Comparison of ENCODE assay signal across 10 mouse cellular contexts in the genomic region with DNA sequence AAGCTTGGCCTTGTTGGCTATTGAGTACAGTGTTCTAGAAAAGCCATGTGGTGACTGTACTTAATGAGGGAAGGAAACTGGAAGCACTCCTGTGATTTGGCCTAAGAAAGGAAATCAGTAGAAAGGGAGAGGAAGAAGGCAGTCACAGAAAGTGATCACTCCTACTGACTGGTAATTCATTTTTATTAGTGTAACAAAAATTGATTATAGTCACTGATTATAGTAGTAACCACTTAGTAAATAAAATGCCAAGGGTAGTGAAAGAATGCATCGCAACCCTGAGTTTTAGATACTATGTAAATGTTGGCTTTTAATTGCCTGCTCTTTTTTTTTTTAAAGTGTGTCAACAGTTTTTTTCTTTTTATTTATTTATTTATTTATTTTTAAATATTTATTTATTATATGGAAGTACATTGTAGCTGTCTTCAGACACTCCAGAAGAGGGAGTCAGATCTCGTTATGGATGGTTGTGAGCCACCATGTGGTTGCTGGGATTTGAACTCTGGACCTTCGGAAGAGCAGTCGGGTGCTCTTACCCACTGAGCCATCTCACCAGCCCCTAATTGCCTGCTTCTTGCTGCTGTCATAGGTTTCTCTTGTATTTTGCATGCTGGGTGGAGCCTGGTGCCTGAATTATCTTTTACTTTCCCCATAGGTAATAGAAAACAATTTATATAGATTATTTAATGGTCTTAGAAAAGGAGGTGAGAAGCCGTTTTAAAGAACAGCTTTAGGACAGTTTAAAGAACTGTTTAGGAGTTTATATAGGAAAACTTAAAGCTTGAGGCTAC. TPM values are rescaled to one million over a fixed set of nuclear protein-coding genes. Genes with fewer than 3 reads are reported as not detected.
DNase-seq lines count a peak whose midpoint lies in the region; ATAC-seq and TF ChIP-seq lines count a peak whose summit lies in the region.
"Had no signal": no experiment of that assay in that cellular context is flagged by ENCODE, and none has a peak within 500 bp of the region (broad histone marks: within the 10 kb centered on the region; RNA-seq: fewer than 3 reads in every experiment).

No protein-coding gene starts in this region.

- H3K27me3 ChIP-seq in heart, embryonic 10.5 days (ENCODE audit: insufficient read depth, poor library complexity, severe bottlenecking) = no peaks in the 10 kb centered on the region
- no peaks in the 10 kb centered on the region for H3K27me3 ChIP-seq in CH12.LX (replicated peaks)
- no peaks in the 10 kb centered on the region for H3K27me3 ChIP-seq in hindbrain, embryonic 11.5 days (ENCODE audit: control insufficient read depth, insufficient read depth, low read length)
- no peaks in the 10 kb centered on the region for H3K27me3 ChIP-seq in liver, embryonic 15.5 days

- no peak for DNase-seq in heart, embryonic 10.5 days (ENCODE audit: low spot score)
- no peak for DNase-seq in heart, postnatal 36 days
- DNase-seq in CH12.LX (ENCODE audit: extremely low read depth) = no peak
- DNase-seq in hindbrain, embryonic 11.5 days (ENCODE audit: low spot score) = no peak
- no peak for DNase-seq in MN1 (ENCODE audit: low spot score)
- no peak for DNase-seq in cerebellum, adult 9-10 months
- DNase-seq: right cerebral cortex, adult 18-20 months had no signal

- peaks cover 77% of the 10 kb centered on the region for H3K79me2 ChIP-seq in CH12.LX (replicated peaks; ENCODE audit: control insufficient read depth, extremely low read depth, insufficient read depth, poor library complexity, severe bottlenecking)

- intact Hi-C loops in heart, postnatal 36 days (cut with DNase I) = no loop called here

- WGBS in heart, embryonic 10.5 days = 85% methylated on average over 5 of the region's 5 CpGs
- WGBS in hindbrain, embryonic 11.5 days = 89% methylated on average over 5 of the region's 5 CpGs
- 72% methylated on average over 5 of the region's 5 CpGs for WGBS in liver, embryonic 15.5 days (ENCODE audit: insufficient replicate concordance)

- no peak for TF ChIP-seq EP300 in CH12.LX (IDR thresholded peaks at IDR 0.05; ENCODE audit: low read length)

- H3K9me3 ChIP-seq in heart, embryonic 10.5 days = no peaks in the 10 kb centered on the region
- no peaks in the 10 kb centered on the region for H3K9me3 ChIP-seq in CH12.LX (replicated peaks; ENCODE audit: low read length)
- H3K9me3 ChIP-seq in hindbrain, embryonic 11.5 days (ENCODE audit: control insufficient read depth, low read length) = no peaks in the 10 kb centered on the region
- no peaks in the 10 kb centered on the region for H3K9me3 ChIP-seq in liver, embryonic 15.5 days (replicated peaks)

- H3K4me3 ChIP-seq in heart, embryonic 10.5 days = peak overlapping the region; percentile 98
- peak overlapping the region in 2 of 3 experiments; percentile 23 to 96 for H3K4me3 ChIP-seq in CH12.LX (replicated peaks in 1 of 3; ENCODE audit: low read depth in 2 of 3, low read length in 2 of 3, poor library complexity in 1 of 3)
- H3K4me3 ChIP-seq in hindbrain, embryonic 11.5 days (ENCODE audit: low read depth, low read length) = peak overlapping the region; percentile 65
- no peak overlapping the region for H3K4me3 ChIP-seq in liver, embryonic 15.5 days (replicated peaks)

- H3K36me3 ChIP-seq in heart, embryonic 10.5 days = peaks cover 24% of the 10 kb centered on the region
- peaks cover 6 to 33% of the 10 kb centered on the region in 2 experiments for H3K36me3 ChIP-seq in CH12.LX (replicated peaks in 1 of 2; ENCODE audit: control insufficient read depth in 1 of 2, insufficient read depth in 1 of 2, low read length in 1 of 2)
- H3K36me3 ChIP-seq in hindbrain, embryonic 11.5 days (ENCODE audit: control insufficient read depth, insufficient read depth, low read length) = no peaks in the 10 kb centered on the region
- peaks cover 8% of the 10 kb centered on the region for H3K36me3 ChIP-seq in liver, embryonic 15.5 days (replicated peaks)

- no peak for TF ChIP-seq RAD21 in CH12.LX (IDR thresholded peaks at IDR 0.05; ENCODE audit: low read depth, low read length)

- peak overlapping the region; percentile 98 for H3K4me2 ChIP-seq in CH12.LX (ENCODE audit: insufficient read depth, low read depth, poor library complexity, severe bottlenecking)
- peak overlapping the region; percentile 43 for H3K4me2 ChIP-seq in hindbrain, embryonic 11.5 days (replicated peaks; ENCODE audit: low read depth, low read length)
- H3K4me2 ChIP-seq in liver, embryonic 15.5 days = peak overlapping the region; percentile 97; the same call in 1 of the 2 replicates

- peaks cover 58% of the 10 kb centered on the region for H3K4me1 ChIP-seq in heart, embryonic 10.5 days
- peaks cover 21 to 67% of the 10 kb centered on the region in 2 experiments for H3K4me1 ChIP-seq in CH12.LX (ENCODE audit: control insufficient read depth in 1 of 2, insufficient read depth in 2 of 2)
- peaks cover 5% of the 10 kb centered on the region; the same call in 1 of the 2 replicates for H3K4me1 ChIP-seq in hindbrain, embryonic 11.5 days (replicated peaks; ENCODE audit: control insufficient read depth, insufficient read depth, low read length)
- H3K4me1 ChIP-seq in liver, embryonic 15.5 days (replicated peaks) = peaks cover 68% of the 10 kb centered on the region

- in situ Hi-C loops in CH12.LX (cut with MboI; ENCODE audit: low pct_ligation_motif_present, low pct_unique_long_range_greater_than_20kb, low sequenced_read_pairs) = no loop called here

- no peak for ATAC-seq in hindbrain, embryonic 11.5 days (ENCODE audit: low FRiP score)
- ATAC-seq in liver, embryonic 15.5 days (ENCODE audit: insufficient read depth) = no peak
- no peak for ATAC-seq in megakaryocyte, adult 5-6 weeks (ENCODE audit: poor library complexity, severe bottlenecking)
- ATAC-seq: activated CD4-positive, CD25-positive, alpha-beta regulatory T cell, adult 4 months had no signal

- no peak for TF ChIP-seq POLR2A in CH12.LX (IDR thresholded peaks at IDR 0.05; ENCODE audit: low read depth, low read length)

- TF ChIP-seq CTCF in CH12.LX (conservative IDR thresholded peaks at IDR 0.05 in 1 of 2, IDR thresholded peaks at IDR 0.05 in 1 of 2; ENCODE audit: low read depth in 2 of 2, low read length in 2 of 2) = no peak

- dilution Hi-C loops in CH12.LX (cut with MboI; ENCODE audit: extremely low pct_ligation_motif_present, extremely low pct_unique_long_range_greater_than_20kb, low sequenced_read_pairs) = no loop called here

- peak overlapping the region; percentile 99; the same call in 1 of the 2 replicates for H3K9ac ChIP-seq in CH12.LX (ENCODE audit: insufficient read depth, low read depth)
- no peak overlapping the region for H3K9ac ChIP-seq in hindbrain, embryonic 11.5 days (ENCODE audit: low read depth, low read length)
- H3K9ac ChIP-seq in liver, embryonic 15.5 days = no peak overlapping the region

- H3K27ac ChIP-seq in heart, embryonic 10.5 days = no peak overlapping the region
- no peak overlapping the region for H3K27ac ChIP-seq in CH12.LX (ENCODE audit: insufficient read depth, low read depth)
- no peak overlapping the region for H3K27ac ChIP-seq in hindbrain, embryonic 11.5 days (ENCODE audit: low read depth, low read length)
- H3K27ac ChIP-seq in liver, embryonic 15.5 days (replicated peaks) = no peak overlapping the region

TF ChIP-seq in CH12.LX, 34 proteins besides CTCF, POLR2A, EP300 and RAD21:
- no peak for TF ChIP-seq JUN (IDR thresholded peaks at IDR 0.05; ENCODE audit: insufficient read depth, low read depth, low read length)
- TF ChIP-seq TBP (conservative IDR thresholded peaks at IDR 0.05; ENCODE audit: low read depth, low read length) = peak; percentile 94
- TF ChIP-seq TCF12 (IDR thresholded peaks at IDR 0.05; ENCODE audit: low read depth, low read length) = no peak
- no peak for TF ChIP-seq CHD2 (IDR thresholded peaks at IDR 0.05; ENCODE audit: low read length)
- TF ChIP-seq RCOR1 (conservative IDR thresholded peaks at IDR 0.05; ENCODE audit: low read depth, low read length) = no peak
- no peak for TF ChIP-seq BHLHE40 (IDR thresholded peaks at IDR 0.05; ENCODE audit: low read depth, low read length)
- TF ChIP-seq POLR2AphosphoS2 (IDR thresholded peaks at IDR 0.05; ENCODE audit: low read depth, low read length) = peak; percentile 91
- no peak for TF ChIP-seq E2F4 (IDR thresholded peaks at IDR 0.05; ENCODE audit: insufficient replicate concordance, low read depth, low read length)
- TF ChIP-seq MAZ (IDR thresholded peaks at IDR 0.05; ENCODE audit: low read depth, low read length) = no peak
- TF ChIP-seq SIN3A (IDR thresholded peaks at IDR 0.05; ENCODE audit: low read length) = peak; percentile 81; the same call in 1 of the 2 replicates
- TF ChIP-seq ZNF384 (IDR thresholded peaks at IDR 0.05; ENCODE audit: low read depth, low read length) = peak; percentile 51

RNA-seq across cellular contexts. Expression of a gene that starts 3.0 kb away (rescaled TPM):
- 870 and 941 TPM in 2 replicates for polyA plus RNA-seq in heart, embryonic 10.5 days (2016; fragmentation: Nextera tagmentation; extraction: Ambion mirVana)
- 100 to 1,000 TPM; 561 to 563 TPM for total RNA-seq in heart, postnatal 36 days (2021)
- total RNA-seq in CH12.LX (2012; rRNA removed) (348 and 421 TPM in 2 replicates), CH12.LX (2014; rRNA removed) (129 and 130 TPM in 2 replicates)
- polyA plus RNA-seq in CH12.LX (2012; ENCODE audit: insufficient read length, low read depth) = 1,436 and 1,665 TPM in 2 replicates
- 1,626 and 1,696 TPM in 2 replicates for polyA plus RNA-seq in hindbrain, embryonic 11.5 days (2014; fragmentation: Nextera tagmentation; extraction: Ambion mirVana)
- polyA plus RNA-seq in liver, embryonic 15.5 days (2015; fragmentation: Nextera tagmentation; extraction: Ambion mirVana) = 198 and 218 TPM in 2 replicates
- total RNA-seq in megakaryocyte, adult 5-6 weeks (2015) = 494 and 497 TPM in 2 replicates
- total RNA-seq in megakaryocyte, adult 5-6 weeks (2017) = 231 and 282 TPM in 2 replicates

RNA-seq across cellular contexts. Expression of a gene that starts 56.6 kb away (rescaled TPM):
- 110 and 113 TPM in 2 replicates for polyA plus RNA-seq in heart, embryonic 10.5 days (2016; fragmentation: Nextera tagmentation; extraction: Ambion mirVana)
- 10 to 100 TPM; 78.4 to 84.2 TPM for total RNA-seq in heart, postnatal 36 days (2021)
- total RNA-seq in CH12.LX (2012; rRNA removed) = 37.8 and 42.2 TPM in 2 replicates
- 39.9 and 44.3 TPM in 2 replicates for total RNA-seq in CH12.LX (2014; rRNA removed)
- 44.6 and 46.1 TPM in 2 replicates for polyA plus RNA-seq in CH12.LX (2012; ENCODE audit: insufficient read length, low read depth)
- 113 and 127 TPM in 2 replicates for polyA plus RNA-seq in hindbrain, embryonic 11.5 days (2014; fragmentation: Nextera tagmentation; extraction: Ambion mirVana)
- 32.3 and 33.9 TPM in 2 replicates for polyA plus RNA-seq in liver, embryonic 15.5 days (2015; fragmentation: Nextera tagmentation; extraction: Ambion mirVana)
- total RNA-seq in megakaryocyte, adult 5-6 weeks (2015) = 52.1 and 54.9 TPM in 2 replicates
- total RNA-seq in megakaryocyte, adult 5-6 weeks (2017) = 50.7 and 56.2 TPM in 2 replicates

Comparison
In these comparisons a context has a peak if more than half of its experiments do, and no peak if none do; other contexts are left out.
1. H3K4me2 ChIP-seq: peak in every context shown above with its lines; median percentile 98 in CH12.LX; 97 in liver, embryonic 15.5 days; 43 in hindbrain, embryonic 11.5 days.